Mouse (Mus musculus): ENCODE data around the gene Olfr487.
"Not testable (repeated sequence)": the region's sequence is repeated elsewhere in the genome, so short reads cannot be mapped to it uniquely, and the experiment has no call there.

Gene Olfr487

DNA sequence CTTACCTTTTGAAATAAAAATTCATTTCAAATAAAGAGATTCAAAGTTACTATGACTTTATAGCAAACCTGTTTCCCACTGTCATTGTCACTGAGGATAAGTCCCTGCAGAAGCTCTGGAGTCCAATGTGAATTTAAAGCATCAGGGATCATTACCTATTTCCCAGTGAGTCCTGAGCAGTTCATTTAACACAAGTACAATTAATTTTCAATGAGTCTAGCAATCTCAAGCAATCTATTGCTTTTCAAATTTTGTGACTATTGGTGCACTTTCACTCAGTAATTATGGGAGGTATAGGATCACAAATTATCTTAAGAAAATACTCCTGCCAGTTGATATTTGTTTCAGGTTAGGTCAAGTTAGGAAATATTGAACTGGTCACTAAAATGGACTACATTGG lies at the start of gene Olfr487:
Gene Olfr487, minus strand, starts transcription at position 101 of the 400 bp plus-strand sequence.
- not testable (repeated sequence) for DNase-seq

DNA sequence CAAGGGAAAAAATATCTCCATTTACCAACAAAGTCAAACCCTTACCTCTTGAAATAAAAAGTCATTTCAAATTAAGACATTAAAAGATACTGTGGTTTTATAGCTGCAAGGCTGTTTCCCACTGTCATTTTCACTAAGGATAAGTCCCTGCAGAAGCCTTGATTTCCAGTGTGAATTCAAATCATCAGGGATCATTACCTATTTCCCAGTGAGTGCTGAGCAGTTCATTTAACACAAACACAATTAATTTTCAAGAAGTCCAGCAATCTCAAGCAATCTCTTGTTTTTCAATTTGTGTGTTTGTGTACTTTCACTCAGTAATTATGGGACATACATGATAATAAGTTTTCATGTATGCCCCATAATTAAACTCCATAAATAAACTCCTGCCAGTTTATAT lies 43.8 kb upstream of the Olfr487 start, which contains the start of gene Olfr488:
Gene Olfr488, minus strand, starts transcription at position 101 of the 400 bp plus-strand sequence.
- no peak for DNase-seq

DNA sequence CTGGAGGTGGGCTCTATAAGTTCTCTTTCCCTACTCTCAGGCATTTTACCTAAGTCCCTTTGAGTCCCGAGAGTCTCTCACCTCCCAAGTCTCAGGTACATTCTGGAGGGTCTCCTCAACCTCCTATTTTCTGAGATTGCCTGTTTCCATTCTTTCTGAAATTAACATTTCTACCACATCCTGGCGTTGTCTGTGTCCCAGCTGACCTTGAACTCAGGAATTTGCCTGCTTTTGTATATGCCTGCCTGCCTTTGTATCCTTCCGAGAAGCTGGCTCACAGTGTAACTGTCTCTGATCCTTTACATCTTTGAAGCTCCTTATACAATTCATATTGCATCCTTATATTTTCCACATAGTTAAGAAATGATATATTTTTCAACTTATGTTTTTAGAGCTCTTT lies 19.1 kb upstream of the Olfr487 start:
- DNase-seq, result no peak

DNA sequence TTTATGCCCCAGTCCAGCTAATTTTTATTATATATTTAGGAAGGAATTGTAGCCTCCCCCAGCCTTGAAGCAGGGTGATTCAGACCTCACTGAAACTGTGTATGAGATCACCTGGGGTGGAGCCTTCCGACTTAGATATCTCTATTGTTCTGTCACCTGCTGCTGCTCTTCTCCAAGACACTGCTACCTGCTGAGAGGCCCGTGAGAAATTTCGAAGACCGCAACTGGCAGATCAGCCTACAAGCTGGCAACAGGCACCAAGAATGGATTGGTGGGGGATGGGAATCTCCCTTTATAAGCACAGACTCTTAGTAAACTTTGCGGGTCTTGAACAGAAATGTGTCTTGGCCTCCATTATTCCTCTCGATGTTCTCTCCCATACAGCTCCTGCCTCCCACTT lies 17.5 kb downstream of the Olfr487 start:
- DNase-seq, result no peak

DNA sequence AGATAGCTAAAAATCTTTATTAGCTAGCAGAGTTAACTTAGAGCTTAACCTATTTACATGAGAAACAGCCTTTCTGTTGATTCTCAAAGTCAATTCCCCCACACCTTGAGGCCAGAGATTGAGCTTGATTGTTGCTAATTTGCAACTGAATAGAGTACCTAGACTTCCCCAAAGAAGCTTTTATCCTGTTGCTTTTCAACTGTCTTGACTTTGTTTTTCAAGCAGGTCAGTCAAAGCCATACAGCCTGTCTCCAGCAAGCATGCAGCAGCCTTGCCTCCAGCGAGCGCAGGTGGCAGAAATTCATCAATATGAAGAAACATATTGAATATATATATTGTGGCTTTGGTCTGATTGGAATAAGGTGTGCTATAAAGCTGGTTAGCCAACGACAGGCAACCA lies 18.1 kb downstream of the Olfr487 start:
- DNase-seq, result not testable (repeated sequence)

DNA sequence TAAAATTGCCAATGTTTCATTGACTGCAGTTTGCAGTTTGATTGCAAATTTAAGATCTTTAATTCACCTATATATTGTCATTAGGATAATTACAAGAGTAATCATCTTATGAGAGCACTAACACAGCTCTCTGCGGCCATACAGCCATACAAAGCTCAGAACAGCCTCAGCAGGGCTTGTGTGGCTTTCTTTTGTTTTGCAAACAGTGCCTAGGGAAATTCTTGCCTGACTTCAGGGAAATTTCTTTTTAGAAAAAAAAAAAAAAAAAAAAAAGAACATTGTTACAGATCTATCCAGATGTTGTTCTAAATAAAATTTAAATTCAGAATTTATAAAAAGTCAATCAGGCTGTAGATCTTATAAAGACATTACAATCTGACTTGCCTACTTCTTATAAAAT lies 21.7 kb downstream of the Olfr487 start:
- not testable (repeated sequence) for DNase-seq

- DNase-seq, result not testable (repeated sequence)
Observed at GRCm38 (mm10) chr7:108191196-108191595, 23.2 kb downstream of the Olfr487 start.

- not testable (repeated sequence) for DNase-seq
Observed at GRCm38 (mm10) chr7:108185237-108185636, 29.2 kb downstream of the Olfr487 start.

GRCm38 (mm10) chr7:108184401-108184800 lies 30.0 kb downstream of the Olfr487 start:
- DNase-seq, result not testable (repeated sequence)

- not testable (repeated sequence) for DNase-seq
Observed at GRCm38 (mm10) chr7:108172642-108173041, 41.8 kb downstream of the Olfr487 start, which contains the start of gene Olfr486. TSS of gene Olfr486 (minus strand) at chr7:108172742.

GRCm38 (mm10) chr7:108159771-108160170 lies 54.7 kb downstream of the Olfr487 start, which contains the start of gene Olfr485:
TSS of gene Olfr485 (minus strand) at chr7:108159871.
- no peak for DNase-seq

Measured in thymus, postnatal 4 days (tissue).